Mouse (Mus musculus) embryonic facial prominence, embryonic 13.5 days (tissue): ENCODE results near the gene Fyb. TPM values are rescaled to one million over a fixed set of nuclear protein-coding genes. Genes with fewer than 3 reads are reported as not detected.

Experiments
- polyA plus RNA-seq: library from polyadenylated mRNA; unstranded; fragments of >200 nt; fragmentation: Nextera tagmentation; extraction: Ambion mirVana; gene quantifications from 2 replicates; pipeline ENCODE4 v1.2.1, GENCODE M21; 2015

Gene Fyb
- polyA plus RNA-seq, 1 experiment from 2014 or later = 4.6 TPM

Other genes with a start within 250 kb of the Fyb start
- gene Dab2, start 223.1 kb upstream of the Fyb start, polyA plus RNA-seq = 72.6 and 81.8 TPM in 2 replicates
- gene C9, start 77.5 kb upstream of the Fyb start, polyA plus RNA-seq = not detected in 2 replicates
- gene Rictor, start 185.5 kb downstream of the Fyb start, polyA plus RNA-seq = 45.1 and 45.9 TPM in 2 replicates